Mouse (Mus musculus): Measurements from ENCODE around the gene Tmem182.

DNA sequence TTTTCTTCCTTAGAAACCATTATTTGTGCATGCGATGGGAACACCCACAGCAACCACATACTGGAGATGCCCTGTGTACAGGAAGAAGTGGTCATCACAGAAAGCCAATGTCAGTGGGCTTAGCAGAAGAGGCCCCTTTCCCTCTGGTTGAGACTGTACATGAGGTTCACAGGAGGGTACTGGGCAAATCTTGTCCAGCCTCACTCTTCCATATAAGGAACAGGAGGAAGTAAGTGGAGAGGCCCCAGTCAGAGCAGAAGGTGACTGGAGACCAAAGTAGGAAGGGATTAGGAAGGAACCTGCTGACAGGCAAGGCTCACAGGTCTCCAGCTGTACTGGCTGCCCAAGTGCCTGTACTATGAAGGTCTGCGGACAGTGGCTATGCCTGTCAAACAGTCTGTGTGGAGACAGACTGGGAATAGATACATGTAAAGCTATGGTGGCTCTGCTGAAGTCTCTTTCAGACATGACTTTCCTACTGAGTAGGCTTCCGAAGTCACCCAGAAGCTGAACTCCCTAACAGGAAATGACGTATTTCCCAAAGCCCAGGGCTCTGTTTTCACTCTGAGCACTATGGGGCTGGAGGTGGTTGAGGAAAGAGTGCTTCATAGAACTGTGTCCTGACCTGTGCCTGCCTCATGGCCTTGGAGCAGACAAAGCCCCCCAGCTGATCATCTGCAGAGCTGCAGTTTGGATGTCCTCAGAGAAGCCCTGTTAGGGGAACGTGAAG is 35.8 kb downstream of the Tmem182 start:
- TF ChIP-seq CTCF (IDR thresholded peaks at IDR 0.05; ENCODE audit: insufficient read depth, low read length) (no peak), POLR2A (IDR thresholded peaks at IDR 0.05; ENCODE audit: borderline replicate concordance, extremely low read depth, low read depth, low read length) (no peak)

All from lung, adult 2 months (tissue).